Mouse (Mus musculus) hindbrain, postnatal 0 days (tissue): ENCODE results near the gene Slc25a3. TPM values are rescaled to one million over a fixed set of nuclear protein-coding genes. Genes with fewer than 3 reads are reported as not detected.

Experiments used
- ATAC-seq: fragments of 200-750 bp; cut with Nextera tagmentation; 2 replicates; pipeline ENCODE4 v1.8.0; 2017; ENCODE audit warnings: mild to moderate bottlenecking, moderate TSS enrichment, moderate library complexity
- DNase-seq: peaks from one replicate; pipeline ENCODE4 v3.0.0-alpha.2; 2015; ENCODE audit warnings: low spot score
- H3K27ac ChIP-seq: fragments of 300-500 bp; sonication (generic); 2 replicates; pipeline ENCODE4 v1.5.1; 2014; ENCODE audit warnings: mild to moderate bottlenecking
- H3K27me3 ChIP-seq: fragments of 300-500 bp; sonication (generic); 2 replicates; pipeline ENCODE4 v1.6.1; 2014; ENCODE audit warnings: low read length, mixed read lengths; ENCODE audit not compliant: insufficient read depth
- H3K36me3 ChIP-seq: fragments of 300-500 bp; sonication (generic); 2 replicates; pipeline ENCODE4 v1.6.1; 2014; ENCODE audit warnings: low read length, mixed read lengths; ENCODE audit not compliant: insufficient read depth
- H3K4me1 ChIP-seq: fragments of 300-500 bp; sonication (generic); 2 replicates; pipeline ENCODE4 v1.6.1; 2014; ENCODE audit warnings: antibody characterized with exemption, low read length, mixed read lengths; ENCODE audit not compliant: insufficient read depth
- H3K4me2 ChIP-seq: fragments of 300-500 bp; sonication (generic); 2 replicates; pipeline ENCODE4 v1.6.1; 2014; ENCODE audit warnings: low read depth, mild to moderate bottlenecking, low read length, moderate library complexity, mixed read lengths
- H3K4me3 ChIP-seq: fragments of 300-500 bp; sonication (generic); 2 replicates; pipeline ENCODE4 v1.5.1; 2014; ENCODE audit warnings: low read length
- H3K9ac ChIP-seq: fragments of 300-500 bp; sonication (generic); replicated peaks from 2 replicates; pipeline ENCODE4 v1.6.1; 2014; ENCODE audit warnings: mild to moderate bottlenecking, low read length, moderate library complexity, mixed read lengths
- H3K9me3 ChIP-seq: fragments of 300-500 bp; sonication (generic); 2 replicates; pipeline ENCODE4 v1.6.1; 2016; ENCODE audit warnings: low read length, mixed read lengths
- CTCF ChIP-seq: IDR thresholded peaks from 2 replicates; pipeline ENCODE4 v1.5.1; 2016; ENCODE audit warnings: antibody characterized with exemption, control low read depth, low read depth
- WGBS: fragments of 180-500 bp; shearing (Covaris S2); extraction: QIAGEN DNeasy Blood & Tissue Kit; methylation state at CpG from one replicate; pipeline ENCODE4 v1.1.7; 2014; 5-methylcytosine and 5-hydroxymethylcytosine counted together
- polyA plus RNA-seq: library from polyadenylated mRNA; unstranded; fragments of >200 nt; fragmentation: Nextera tagmentation; extraction: Ambion mirVana; gene quantifications from 2 replicates; pipeline ENCODE4 v1.2.1, GENCODE M21; 2015
- total RNA-seq: library from RNA; depleted of rRNA; stranded (reverse); fragments of >200 nt; gene quantifications from 2 replicates; pipeline ENCODE4 v1.2.3, GENCODE M21; 2014

The Slc25a3 gene
- total and polyA plus RNA-seq, 2 experiments from 2014 or later: 451 to 736 TPM

DNA sequence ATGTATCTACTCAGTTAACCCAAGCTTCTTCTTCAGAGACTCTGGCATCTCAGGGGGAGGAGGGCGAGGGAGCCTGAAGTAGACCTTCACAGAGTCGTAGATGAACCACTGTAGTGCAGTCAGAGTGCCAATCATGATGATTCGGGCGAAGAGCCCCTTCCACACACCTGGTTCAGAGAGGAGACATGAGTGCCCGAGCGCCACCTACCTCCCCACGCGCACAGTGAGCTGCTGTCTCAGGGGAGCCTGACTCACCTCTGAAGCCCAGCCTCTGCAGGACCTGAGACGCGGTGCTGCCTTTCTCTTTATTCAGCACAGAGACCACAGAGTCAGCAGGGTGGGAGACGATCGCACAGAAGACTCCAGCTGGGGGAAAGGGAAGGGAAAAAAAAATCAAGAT lies 6.9 kb downstream of the Slc25a3 start:
- Histone ChIP-seq H3K9me3 (no peaks in the 10 kb centered on the region), H3K4me2 (no peak overlapping the region), H3K36me3 (peaks cover 65% of the 10 kb centered on the region), H3K4me3 (no peak overlapping the region), H3K9ac (no peak overlapping the region), H3K4me1 (peaks cover 8% of the 10 kb centered on the region), H3K27me3 (no peaks in the 10 kb centered on the region), H3K27ac (no peak overlapping the region)
- TF ChIP-seq CTCF: no peak
- DNase-seq (no peak), ATAC-seq (no peak)
- 91% methylated on average over 12 of the region's 12 CpGs for WGBS

DNA sequence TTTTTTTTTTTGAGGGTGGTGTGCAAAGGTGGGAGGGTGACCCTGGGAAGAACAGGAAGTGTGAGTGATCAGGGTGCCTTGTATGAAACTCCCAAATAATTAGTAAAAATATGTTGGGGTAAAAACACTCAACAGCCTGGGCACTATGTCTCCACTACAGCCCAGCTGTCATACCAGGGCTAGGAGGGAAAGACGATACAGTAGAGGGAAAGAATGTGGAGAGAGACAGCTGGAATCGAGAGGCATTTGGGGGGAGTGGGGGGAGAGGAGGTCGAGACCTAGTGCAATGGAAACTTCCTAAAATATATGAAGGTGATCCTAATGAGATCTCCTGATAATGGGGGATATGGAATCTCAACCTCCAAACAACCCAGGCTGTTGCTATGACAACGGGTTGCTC lies 14.0 kb downstream of the Slc25a3 start:
- Histone ChIP-seq H3K4me1 (no peaks in the 10 kb centered on the region), H3K36me3 (peaks cover 18% of the 10 kb centered on the region; the same call in 1 of the 2 replicates), H3K4me3 (no peak overlapping the region), H3K9ac (no peak overlapping the region), H3K4me2 (no peak overlapping the region), H3K27ac (no peak overlapping the region), H3K27me3 (no peaks in the 10 kb centered on the region), H3K9me3 (0 out of 2 replicates have a peak, but pooled peaks cover 5% of the 10 kb centered on the region)
- WGBS: 78% methylated on average over 4 of the region's 4 CpGs
- TF ChIP-seq CTCF: no peak
- ATAC-seq: no peak
- DNase-seq: no peak

DNA sequence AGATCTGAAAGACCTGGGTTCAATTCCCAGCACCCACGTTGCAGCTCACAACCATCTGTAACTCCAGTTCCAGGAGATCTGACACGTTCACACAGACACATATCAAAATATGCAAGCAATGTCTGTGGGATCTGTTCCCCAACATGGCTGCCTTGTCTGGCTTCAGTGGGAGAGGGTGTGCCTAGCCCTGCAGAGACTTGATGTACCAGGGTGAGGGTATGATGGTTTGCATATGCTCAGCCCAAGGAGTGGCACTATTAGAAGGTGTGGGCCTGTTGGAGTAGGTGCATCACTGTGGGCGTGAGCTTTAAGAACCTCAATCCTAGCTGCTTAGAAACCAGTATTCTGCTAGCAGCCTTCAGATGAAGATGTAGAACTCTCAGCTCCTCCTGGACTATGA lies 17.9 kb downstream of the Slc25a3 start:
- WGBS: 85% methylated on average over 3 of the region's 3 CpGs
- Histone ChIP-seq H3K36me3 (peaks cover 6% of the 10 kb centered on the region; the same call in 1 of the 2 replicates), H3K4me2 (no peak overlapping the region), H3K9ac (no peak overlapping the region), H3K27ac (no peak overlapping the region), H3K27me3 (no peaks in the 10 kb centered on the region), H3K9me3 (0 out of 2 replicates have a peak, but pooled peaks cover 5% of the 10 kb centered on the region), H3K4me3 (no peak overlapping the region), H3K4me1 (no peaks in the 10 kb centered on the region)
- ATAC-seq (no peak), DNase-seq (no peak)
- TF ChIP-seq CTCF: no peak

DNA sequence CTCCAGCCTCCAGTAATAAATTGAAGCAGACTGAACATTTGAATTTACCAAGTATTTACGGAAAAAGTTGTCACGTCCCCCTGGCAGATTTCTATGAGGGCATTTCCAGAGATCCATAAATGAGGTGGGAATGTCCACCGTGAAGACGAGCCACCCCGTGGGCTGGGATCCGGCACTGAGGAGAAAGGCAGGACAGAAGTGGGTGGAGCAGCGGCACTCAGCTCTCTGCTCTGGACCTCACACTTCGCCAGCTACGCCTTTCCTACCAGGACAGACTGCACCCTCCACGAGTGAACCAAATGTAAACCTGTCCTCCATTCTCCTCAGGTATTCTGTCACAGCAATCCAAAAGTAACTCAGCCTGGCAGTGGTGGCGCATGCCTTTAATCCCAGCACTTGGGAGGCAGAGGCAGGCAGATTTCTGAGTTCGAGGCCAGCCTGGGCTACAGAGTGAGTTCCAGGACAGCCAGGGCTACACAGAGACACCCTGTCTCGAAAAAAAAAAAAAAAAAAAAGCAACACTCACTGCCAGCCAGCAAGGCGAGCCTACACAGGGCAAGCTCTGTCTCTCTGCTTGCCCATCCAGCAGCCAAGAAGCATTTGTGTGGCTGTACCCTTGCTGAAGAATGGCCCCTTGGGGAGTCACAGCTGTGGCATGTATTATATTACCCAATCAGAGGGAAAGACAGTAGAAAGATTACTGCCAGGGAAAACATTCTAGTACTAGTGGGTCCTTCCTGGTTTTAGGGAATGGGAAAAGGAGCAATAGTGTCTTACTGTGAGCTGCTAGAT lies 20.9 kb downstream of the Slc25a3 start:
- ATAC-seq: no peak
- Histone ChIP-seq H3K36me3 (peaks cover 6% of the 10 kb centered on the region; the same call in 1 of the 2 replicates), H3K9me3 (no peaks in the 10 kb centered on the region), H3K4me1 (no peaks in the 10 kb centered on the region), H3K4me3 (no peak overlapping the region), H3K27ac (no peak overlapping the region), H3K9ac (no peak overlapping the region), H3K27me3 (no peaks in the 10 kb centered on the region), H3K4me2 (no peak overlapping the region)
- no peak for TF ChIP-seq CTCF
- WGBS: 87% methylated on average over 14 of the region's 14 CpGs
- no peak for DNase-seq

DNA sequence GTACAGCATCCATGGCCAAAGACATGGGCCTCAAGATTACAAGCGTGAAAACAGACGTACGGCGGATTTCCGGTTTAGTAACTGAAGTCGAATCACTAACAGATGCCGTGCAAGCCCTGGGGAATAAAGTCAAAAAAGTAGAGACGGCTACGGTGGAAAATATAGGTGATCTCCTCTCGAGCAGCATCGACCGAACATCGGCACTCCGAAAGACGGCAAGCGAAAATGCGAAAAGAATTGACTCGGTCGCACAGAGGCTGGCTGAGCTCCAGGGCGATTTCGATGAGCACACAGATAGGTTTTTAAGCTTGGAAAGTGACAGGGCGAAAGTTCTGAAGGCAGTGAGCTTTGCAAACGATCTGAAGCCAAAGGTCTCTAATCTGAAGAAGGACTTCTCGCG lies 21.9 kb downstream of the Slc25a3 start:
- Histone ChIP-seq H3K4me1 (no peaks in the 10 kb centered on the region), H3K9me3 (no peaks in the 10 kb centered on the region), H3K27ac (no peak overlapping the region), H3K9ac (no peak overlapping the region), H3K4me2 (no peak overlapping the region), H3K27me3 (no peaks in the 10 kb centered on the region), H3K36me3 (peaks cover 6% of the 10 kb centered on the region; the same call in 1 of the 2 replicates), H3K4me3 (no peak overlapping the region)
- DNase-seq (no peak), ATAC-seq (no peak)
- TF ChIP-seq CTCF: no peak
- 95% methylated on average over 25 of the region's 25 CpGs for WGBS

DNA sequence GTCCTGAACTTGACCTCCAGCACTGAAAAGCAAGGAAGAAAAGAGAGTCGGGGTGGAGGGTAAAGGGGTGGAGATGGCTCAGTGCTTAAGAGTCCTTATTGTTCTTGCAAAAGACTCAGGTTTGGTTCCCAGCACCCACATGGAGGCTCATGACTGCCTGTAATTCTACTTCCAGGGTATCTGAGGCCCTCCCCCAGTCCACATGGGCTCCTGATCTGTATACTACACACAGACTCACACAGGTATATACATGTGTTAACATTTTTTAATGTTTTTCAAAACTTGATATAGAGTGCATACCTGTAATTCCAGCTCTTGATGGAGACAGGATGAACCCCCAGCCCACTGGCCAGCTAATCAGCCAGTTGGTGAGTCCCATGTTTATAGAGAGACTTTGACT lies 23.8 kb downstream of the Slc25a3 start:
- Histone ChIP-seq H3K9me3 (no peaks in the 10 kb centered on the region), H3K9ac (no peak overlapping the region), H3K4me3 (no peak overlapping the region), H3K4me1 (no peaks in the 10 kb centered on the region), H3K36me3 (peaks cover 11% of the 10 kb centered on the region; the same call in 1 of the 2 replicates), H3K27me3 (no peaks in the 10 kb centered on the region), H3K27ac (no peak overlapping the region), H3K4me2 (no peak overlapping the region)
- TF ChIP-seq CTCF: no peak
- ATAC-seq (no peak), DNase-seq (no peak)
- 82% methylated on average over 1 of the region's 1 CpGs for WGBS

DNA sequence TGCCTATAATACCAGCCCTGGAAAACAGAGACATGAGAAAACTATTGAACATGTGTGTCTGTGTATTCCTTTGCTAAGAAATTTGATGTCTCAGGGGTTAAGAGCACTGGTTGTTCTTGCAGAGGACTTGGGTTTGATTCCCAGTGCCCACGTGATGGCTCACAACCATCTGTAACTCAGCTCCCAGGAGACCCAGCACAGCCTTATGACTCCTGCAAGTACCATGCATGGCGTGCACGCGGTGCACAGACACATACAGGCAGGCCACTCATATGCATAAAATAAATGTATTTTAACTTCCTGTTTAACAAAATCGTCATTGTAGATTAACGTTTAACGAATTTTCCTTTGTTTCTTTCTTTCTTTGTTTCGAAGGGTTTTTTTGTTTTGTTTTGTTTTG lies 25.8 kb downstream of the Slc25a3 start:
- ATAC-seq (no peak), DNase-seq (no peak)
- no peak overlapping the region for H3K4me3 ChIP-seq
- no peak overlapping the region for H3K27ac ChIP-seq
- H3K27me3 ChIP-seq: no peaks in the 10 kb centered on the region
- no peaks in the 10 kb centered on the region for H3K9me3 ChIP-seq
- no peak for TF ChIP-seq CTCF
- peaks cover 11% of the 10 kb centered on the region; the same call in 1 of the 2 replicates for H3K36me3 ChIP-seq
- no peak overlapping the region for H3K9ac ChIP-seq
- 94% methylated on average over 8 of the region's 8 CpGs for WGBS
- no peaks in the 10 kb centered on the region for H3K4me1 ChIP-seq
- no peak overlapping the region for H3K4me2 ChIP-seq
